Mouse (Mus musculus) right cerebral cortex, adult 18-20 months (tissue): ENCODE results near the gene Ccl6.

Experiments
- DNase-seq: peaks from one replicate; pipeline ENCODE4 v3.0.0; 2022; ENCODE audit warnings: mixed read lengths

Ccl6 gene

DNA sequence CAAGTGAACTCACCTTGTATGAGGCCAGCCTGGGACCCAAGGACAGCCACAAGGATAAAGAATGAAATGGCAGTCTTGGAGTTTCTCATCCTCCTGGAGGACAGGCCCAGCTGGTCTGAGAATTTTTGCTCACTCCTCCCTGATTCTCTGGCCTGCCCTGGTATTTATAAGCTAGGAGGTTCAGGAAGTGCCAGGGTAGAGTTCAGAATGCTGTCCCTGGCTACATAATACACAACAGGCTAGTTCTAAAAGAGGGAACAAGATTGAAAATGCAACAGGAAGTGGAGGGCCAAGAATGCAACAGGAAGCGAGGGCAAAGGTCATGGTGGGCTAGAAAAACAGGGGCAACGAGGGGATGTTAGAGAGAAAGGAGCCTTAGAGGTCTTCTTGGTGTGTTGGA is at the start of gene Ccl6:
Ccl6 (minus strand) TSS at position 235 of the 400 bp plus-strand sequence.
- no peak for DNase-seq

DNA sequence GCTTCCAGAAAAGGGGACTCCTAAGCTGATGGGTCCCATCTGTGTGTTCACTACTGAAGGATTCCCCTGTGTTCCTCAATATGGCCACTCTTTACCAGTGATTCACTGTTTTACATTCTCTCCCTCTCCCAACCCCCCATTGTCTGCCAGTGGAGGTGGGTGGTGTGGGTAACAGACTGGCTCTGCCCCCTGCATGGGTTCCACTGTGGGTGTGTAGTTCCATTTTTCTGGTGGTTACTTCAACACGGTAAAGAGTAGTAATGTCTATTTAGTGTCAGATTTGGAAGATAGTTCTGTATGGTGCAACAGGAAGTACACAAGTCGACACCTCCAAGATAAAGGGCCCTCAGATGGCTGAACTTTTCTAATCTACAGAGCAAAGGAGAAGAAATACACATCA is 48.3 kb upstream of the Ccl6 start:
- DNase-seq, result no peak

DNA sequence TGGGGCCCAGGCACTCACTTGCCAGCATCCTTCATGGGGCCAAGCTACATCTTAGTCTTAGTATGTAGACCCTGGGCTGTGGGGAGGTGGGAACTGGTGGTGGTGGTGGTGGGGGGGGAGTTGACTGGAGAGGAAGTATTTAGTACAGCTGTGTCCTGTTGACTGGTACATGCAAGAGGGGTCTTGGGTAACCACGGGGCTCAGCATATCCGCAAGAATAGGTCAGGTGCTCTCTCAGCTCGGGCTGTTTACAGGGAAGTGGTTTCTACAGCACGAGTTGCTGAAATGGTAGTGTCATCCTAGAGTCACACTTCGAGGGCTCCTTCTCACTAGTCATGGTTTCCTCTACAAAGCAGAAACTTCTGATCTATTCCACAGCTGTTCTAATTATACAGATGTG is 47.3 kb upstream of the Ccl6 start:
- no peak for DNase-seq

DNA sequence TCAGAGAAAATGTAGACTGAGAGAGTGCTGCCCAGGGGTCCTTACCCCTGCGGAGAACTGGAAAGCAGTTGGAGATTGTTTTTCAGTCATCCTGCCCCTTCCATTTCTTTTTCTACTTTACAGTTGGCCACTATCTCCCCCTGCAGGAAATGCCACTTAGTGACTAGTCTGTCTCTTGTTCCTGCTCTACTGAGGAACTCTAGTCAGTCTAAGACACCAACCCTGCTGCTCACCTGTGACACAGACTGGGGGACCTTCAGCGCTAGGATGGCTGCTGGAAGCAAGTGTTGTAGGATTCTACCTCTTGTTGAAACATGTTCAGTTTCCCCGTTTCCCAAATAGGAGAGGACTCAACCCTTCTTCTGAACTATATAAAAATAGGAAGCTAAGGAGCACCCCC is 46.6 kb upstream of the Ccl6 start:
- no peak for DNase-seq

DNA sequence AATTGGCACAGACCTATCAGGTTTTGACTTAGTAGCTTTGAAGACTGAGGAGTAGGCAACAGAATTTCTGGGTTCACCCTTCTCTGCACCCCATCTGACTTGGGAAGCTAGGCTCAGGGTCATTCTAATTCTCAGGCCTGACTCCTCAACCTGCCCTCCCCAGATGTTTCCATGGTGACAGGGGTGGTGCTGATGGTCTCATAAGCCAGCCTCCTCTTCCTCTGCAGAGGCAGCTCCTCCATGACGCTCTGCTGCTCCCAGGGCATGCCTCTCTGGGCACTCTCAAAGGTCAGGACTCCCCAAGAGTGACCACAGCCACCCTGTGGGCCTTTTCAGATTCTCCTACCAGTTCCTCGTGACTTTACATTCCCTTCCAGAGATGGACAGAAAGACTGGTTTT is 46.0 kb upstream of the Ccl6 start:
- no peak for DNase-seq

DNA sequence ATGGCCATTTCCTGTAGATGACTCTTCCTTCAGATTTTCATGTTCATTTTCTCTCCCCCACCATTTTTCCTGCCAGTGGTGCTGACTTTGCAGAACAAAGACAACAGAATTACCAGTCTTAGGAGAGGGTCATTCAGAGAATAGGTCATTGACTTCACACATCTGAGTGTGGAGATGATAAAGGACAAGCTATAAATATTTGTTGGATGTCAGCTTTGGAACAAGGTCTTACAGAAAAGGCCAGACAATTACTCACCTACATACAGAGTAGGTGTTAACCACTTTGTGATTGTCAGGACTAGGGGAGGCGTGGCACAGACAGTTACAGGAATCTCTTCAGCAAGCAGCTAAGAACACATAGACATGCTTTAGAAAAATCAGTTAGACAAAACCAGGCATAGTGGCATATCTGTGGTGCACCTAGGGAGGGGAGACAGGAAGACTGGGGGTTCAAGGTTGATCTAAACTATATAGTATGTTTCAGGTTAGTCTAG is 43.9 kb upstream of the Ccl6 start:
- DNase-seq, result no peak

DNA sequence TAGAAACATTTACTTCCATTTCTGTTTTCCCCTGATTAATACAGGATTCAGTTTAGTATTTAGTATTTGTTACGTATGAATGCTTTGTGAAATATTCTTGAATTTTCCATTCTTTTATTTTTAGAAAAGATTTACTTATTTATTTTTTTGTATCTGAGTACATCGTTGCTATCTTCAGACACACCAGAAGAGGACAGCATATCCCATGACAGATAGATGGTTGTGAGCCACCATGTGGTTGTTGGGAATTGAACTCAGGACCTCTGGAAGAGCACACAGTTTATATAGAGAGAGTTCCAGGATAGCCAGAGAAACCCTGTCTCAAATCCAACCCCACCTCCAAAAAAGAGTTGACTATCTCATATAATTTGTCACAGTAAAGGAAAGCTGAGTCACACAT is 42.0 kb upstream of the Ccl6 start:
- DNase-seq, result no peak

DNA sequence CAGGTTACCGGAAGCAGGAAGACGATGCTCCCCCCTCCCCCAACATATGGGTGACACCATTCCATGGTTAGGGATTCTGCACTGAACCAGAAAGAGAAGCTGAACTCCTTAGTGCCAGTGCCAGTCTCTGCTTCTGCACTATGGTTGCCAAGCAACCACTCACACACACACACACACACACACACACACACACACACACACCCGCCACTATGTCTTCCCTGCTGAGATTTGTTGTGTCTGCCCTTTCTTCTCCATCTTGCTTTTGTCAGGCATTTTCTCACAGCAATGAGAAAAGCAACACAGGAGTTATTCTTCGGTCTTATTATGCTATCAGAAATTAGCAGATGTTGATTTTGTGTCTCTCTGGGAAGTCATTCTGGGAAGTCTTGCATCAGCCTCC is 41.5 kb upstream of the Ccl6 start:
- DNase-seq, result no peak

DNA sequence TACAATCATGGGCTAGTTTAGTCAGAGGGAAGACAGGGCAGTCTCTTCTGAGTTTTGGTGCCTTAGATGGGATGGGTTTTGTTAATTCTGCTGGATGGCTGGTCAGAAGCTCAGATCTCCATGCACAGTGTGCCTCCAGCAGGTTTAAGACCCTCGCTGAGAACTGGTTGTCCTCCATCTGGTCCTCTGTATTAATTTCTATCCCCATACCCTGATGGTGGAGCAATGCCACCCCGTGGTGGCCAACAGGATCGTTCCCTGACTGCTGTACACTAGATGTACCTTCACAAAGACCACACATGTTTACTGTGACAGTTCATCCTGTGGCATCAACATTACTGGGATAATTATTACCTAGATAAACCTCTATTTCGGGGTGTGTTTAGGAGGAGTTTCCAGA is 39.9 kb upstream of the Ccl6 start:
- no peak for DNase-seq

DNA sequence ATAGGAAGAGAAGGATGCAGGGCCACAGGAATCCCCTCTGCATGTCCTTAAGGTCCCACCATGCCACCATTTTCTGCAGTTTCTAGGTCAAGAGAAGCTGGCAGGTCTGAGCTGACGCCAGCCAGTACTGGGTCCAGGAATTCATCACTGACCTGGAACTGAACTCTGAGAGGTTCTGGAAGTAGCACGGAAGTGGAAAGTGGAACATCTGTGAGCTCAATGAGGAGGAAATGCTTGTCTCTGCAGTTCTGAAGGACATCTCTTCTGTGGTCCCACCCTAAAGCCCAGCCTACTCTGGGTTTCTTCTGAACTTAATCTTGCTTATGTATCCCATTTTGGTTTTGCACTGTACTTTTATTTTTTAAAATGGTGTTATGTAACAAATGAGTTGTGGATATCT is 38.2 kb upstream of the Ccl6 start:
- no peak for DNase-seq

DNA sequence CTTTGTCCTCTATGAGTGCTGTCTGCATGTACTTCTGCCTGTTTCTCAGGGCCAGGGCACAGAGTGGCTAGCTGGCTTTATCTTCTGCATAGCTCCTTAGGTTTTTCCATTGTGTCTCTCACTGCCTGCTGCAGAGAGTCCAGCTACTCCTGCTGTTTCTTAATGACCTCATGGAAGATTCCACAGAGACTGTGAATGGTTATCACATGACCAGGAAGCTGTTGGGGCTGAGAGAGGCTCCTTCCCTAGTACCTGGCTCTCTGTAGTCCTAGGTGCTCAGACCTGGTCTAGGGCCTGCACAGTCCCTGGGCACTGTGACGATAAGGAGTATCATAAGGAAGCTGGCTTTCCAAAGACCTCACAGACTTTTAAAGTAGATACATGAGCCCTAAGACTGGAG is 37.7 kb upstream of the Ccl6 start:
- DNase-seq, result no peak

DNA sequence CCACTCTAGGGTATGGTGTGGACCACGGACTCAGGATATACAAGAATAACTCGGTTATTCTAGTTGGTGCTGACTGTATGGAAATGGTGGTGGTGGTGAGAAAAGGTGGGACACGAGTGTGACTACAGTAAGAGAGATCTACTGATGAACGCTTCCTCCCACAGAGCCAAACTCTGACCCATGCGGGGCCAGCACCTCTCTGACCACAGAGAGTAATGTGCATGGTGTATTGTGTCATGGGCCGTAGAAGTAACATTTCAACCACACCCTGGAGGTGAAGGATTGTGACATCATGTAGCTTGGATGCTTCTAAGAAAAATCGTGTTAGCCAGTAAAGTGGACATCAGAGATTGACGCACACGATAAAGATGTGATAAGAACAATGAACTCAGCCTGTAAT is 35.9 kb upstream of the Ccl6 start:
- DNase-seq, result no peak

DNA sequence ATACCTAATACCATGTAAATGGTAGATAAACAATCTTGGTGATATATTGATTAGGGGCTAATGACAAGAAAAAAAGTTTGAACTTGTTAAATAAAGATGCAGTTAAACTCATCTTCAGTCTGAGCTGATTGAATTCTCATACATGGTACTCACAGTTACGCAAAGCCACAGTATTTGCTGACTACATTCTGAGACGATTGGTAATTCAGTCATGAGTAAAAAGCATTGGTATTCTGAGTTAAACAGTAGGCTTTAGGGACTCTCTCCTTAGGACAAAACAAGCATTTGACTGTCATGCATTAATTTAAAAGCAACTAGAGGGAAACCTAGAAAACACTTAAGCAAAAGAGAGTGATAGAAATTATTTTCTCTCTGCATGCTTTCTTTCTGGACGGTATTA is 30.7 kb upstream of the Ccl6 start:
- no peak for DNase-seq

DNA sequence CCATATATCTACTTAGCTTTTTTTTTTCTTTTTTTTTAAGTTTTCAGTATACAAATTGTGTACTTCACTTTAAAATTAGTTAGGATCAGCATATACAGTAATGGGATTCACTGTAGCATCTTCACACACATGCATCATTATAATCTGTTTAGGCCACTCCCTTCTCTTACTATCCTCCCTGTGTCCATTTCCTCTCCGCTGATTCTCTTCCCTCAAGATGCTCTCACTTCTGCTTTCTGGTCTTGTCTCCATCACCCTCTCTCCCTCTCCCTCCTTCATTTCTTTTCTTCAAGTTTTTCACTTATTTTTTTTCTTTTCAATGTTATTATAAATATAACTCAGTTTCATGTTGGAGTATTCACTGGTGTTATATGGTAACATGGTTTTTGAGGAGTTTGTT is 26.1 kb upstream of the Ccl6 start:
- no peak for DNase-seq

DNA sequence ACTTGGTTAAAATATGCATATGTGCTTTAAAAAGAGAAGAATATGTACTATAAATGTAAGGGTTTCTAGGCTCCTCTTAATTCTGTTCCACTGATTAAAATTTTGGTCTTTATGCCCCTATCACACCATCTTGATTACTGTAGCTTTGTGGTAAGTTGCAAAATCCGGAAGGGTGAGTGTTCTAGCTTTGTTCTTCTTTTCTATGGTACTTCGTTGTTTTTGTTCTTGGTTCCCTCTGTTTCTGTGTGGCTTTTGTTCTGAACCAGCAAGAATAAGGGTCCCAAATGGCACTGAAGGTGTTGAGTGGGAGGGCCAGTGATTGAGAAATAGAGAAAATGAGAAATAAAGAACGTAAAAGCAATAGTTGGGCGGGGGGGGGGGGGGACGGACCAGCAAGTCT is 25.4 kb upstream of the Ccl6 start:
- no peak for DNase-seq

DNA sequence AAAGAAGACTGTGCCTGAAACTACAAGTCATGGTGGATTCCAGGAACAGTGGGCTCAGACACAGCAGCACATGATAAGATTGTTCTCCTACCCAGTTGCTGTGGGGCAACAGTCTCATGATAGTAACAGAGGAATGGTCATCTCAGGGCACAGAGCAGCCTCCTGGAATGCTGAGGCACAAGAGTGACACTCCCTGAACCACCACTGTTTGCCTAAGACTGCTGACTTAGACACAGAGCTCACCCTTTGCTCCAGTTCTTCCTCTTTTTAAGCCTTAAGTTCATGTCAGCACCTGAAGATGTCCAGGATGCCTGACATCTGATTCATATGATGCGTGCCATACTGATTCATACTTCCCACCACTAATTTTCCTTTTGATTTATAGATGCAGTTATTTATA is 23.7 kb upstream of the Ccl6 start:
- DNase-seq, result no peak

DNA sequence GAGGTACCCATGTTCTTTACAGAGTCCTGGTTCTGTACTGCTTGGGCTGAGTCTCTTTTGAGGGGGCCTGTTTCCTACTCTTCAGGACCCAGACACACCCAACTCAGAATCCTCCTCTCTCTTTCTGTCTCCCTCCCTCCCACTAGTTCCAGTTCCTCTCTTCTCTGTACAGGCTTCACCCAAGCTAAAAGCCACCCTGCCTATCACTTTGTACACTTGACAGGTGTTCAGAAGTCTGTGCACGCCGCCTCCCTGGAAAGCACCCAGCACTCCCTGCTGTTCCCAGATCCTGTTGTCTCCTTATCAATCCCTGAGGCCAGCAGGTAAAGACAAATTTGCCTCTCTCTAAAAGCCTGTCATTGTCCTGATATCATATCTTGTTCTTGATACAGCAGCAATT is 18.0 kb upstream of the Ccl6 start:
- DNase-seq, result no peak

DNA sequence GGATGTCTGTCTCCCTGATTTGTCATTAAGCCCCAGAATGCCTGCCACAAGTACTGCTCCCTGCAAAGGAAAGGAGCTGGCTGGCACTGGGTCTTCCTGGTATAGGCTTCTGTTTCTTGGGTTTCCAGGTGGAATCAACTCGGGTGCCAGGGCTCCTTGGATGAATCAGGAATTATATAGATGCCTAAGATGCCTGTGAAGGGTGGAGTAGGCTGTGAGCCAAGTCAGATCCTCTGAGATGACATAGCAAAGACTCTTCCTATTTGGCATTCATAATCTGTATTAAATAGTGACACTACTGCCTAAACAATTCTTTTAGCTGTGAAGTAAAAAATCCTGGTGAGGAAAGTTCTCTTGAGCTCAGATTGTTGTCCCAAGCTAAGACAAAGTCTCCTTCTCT is 13.5 kb upstream of the Ccl6 start:
- no peak for DNase-seq

DNA sequence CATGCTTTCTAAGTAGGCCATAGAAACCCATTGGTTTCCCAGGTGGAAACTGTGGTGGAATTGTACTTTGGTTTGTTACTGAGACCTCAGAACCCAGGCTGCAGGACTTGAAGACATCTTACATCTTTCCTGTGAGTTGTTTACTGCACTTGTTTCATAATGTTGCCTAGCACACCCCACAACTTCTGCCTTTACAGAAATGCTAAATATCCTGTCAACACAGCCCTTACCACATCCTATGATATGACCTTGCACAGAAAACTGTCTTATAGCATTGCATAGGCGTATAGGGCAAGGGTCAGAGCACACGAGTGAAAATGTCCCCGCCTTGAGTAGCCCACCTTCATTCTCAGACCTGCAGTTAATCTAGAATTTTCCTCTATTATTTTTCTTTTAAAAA is 12.6 kb upstream of the Ccl6 start:
- DNase-seq, result no peak

DNA sequence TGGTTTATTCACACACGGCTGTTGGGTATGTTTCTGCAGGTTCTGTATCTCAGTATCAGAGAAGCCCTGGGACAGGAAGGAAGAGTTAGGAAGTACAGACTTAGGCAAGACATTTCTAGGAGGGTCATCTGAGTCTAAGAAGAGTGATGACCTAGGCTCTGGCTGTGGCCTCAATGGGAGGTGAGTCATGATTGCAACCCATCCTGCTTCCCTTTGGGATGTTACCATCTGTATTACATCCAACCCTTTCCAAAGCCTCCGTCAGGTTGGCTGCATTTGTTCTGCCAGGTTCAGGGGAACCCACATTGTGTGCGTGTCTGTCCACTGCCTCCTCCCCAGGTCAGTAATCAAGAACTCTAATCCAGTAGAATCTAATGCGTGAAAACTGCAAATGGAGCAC is 11.8 kb upstream of the Ccl6 start:
- DNase-seq, result no peak

DNA sequence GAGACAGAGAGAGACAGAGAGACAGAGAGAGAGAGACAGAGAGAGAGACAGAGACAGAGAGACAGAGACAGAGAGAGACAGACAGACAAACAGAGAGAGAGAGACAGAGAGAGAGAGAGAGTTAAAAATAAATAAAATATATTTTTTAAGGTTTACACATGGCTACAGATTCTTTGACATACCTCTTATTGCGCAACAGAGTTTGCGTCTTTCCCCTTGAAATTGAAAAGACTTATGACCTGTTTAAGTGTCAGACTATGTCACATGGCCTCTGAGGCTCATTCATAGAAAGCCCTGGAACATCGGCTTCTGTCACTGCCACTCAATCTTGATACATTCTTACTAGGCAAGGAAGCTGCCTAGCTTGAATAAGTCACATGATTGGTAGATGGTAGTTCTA is 10.5 kb upstream of the Ccl6 start:
- DNase-seq, result no peak

DNA sequence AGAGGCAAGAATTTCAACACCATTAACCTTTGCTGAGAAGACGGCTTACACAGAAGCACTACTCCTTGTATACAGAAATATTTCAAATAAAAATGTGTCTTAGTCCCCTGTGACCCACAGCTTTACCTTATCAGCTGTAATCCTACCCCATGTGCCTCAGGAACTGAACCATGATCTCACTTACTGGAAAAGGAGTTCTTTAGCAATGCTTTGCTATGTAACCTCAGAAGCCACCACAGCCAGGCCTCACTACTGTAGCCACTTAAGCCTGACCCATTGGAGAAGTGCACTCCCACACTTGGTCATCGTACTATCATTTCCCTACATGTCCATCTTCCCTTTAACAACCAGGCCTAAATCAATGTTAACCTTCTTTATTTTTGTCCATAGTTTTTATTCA is 7.7 kb upstream of the Ccl6 start:
- DNase-seq, result no peak

DNA sequence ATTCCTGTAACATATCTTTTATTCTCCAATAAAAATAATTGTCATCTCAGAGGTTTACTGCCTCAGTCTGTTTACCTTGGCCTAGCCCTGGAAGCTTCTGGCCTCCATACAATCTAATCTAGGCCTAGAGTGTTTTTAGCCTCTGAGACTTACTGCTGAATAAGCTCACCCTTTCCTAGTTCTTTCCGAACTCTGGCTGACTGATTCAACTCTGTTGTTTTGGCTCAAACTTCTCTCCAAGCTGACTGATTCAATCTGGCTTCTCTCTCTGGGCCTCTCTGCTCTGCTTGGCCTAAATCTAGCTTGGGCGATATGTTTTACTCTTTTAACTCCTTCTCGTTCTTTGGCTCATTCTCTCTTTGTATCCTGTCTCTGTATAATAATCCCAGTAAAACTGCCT is 6.1 kb upstream of the Ccl6 start:
- DNase-seq, result no peak

DNA sequence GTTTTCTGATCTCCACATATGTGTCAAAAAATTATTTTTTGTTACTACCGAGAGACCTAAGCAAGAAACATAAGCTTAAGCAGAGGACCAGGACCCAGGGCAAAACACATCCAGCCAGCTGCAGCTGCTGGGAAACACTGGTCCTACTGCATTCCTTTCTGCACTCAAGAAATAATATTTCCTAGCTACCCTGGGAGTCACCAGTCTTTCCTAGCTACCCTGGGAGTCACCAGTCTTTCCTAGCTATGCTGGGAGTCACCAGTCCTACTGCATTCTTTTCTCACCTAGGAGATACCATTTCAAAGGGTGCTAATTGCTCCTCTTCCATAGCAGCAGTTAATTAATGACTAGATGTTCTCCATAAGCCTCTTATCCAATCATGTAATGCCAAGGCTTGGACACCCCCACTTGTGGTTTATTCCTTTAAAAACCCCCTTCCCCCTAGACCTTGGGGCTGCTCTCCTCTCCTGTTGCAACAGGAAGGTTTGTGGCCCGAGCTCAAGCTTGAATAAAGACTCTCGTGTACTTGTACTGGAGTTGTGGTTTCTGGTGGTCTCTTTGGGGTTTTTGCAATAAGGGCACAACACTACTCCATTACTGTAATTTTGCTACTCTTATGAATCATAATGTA is 5.4 kb upstream of the Ccl6 start:
- DNase-seq, result no peak

DNA sequence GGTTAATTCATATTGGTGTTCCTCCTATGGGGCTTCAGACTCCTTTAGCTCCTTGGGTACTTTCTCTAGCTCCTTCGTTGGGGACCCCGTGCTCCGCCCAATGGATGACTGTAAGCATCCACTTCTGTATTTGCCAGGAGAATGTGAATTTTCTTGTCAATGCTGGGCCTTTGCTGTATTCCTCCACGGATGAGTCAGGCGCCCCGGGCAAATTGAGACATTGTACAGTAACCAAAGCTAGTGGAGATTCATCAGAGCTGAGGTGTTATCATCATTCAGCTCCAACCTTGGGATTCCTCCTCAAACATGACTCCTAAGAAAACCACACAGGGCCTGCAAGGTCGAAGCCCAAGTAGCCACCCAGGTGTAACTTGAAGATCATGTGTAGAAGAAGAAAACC is 4.9 kb upstream of the Ccl6 start:
- no peak for DNase-seq
